Mouse (Mus musculus): ENCODE measurements around the gene Ppil4. TPM values are rescaled to one million over a fixed set of nuclear protein-coding genes. Genes with fewer than 3 reads are reported as not detected.
A peak's percentile ranks its signal among the peaks of the same experiment; 100 is the strongest.
"Not testable (repeated sequence)": the region's sequence is repeated elsewhere in the genome, so short reads cannot be mapped to it uniquely, and the experiment has no call there.

Ppil4 gene
- 10 to 100 TPM; 31.7 to 32.3 TPM for total RNA-seq (2021)
- long read RNA-seq, experiment 1, transcript Ppil4-201 (13 exons, 3,471 nt), result major isoform, 67 of 86 reads
- long read RNA-seq, experiment 1, partial matches to known transcripts, result 1 of 86 reads
- long read RNA-seq, experiment 1, other reads (novel, unspliced or antisense), result 18 of 86 reads
- long read RNA-seq, experiment 2, transcript Ppil4-201 (13 exons, 3,471 nt), result major isoform, 50 of 60 reads
- long read RNA-seq, experiment 2, partial matches to known transcripts, result 1 of 60 reads
- long read RNA-seq, experiment 2, other reads (novel, unspliced or antisense), result 9 of 60 reads

DNA sequence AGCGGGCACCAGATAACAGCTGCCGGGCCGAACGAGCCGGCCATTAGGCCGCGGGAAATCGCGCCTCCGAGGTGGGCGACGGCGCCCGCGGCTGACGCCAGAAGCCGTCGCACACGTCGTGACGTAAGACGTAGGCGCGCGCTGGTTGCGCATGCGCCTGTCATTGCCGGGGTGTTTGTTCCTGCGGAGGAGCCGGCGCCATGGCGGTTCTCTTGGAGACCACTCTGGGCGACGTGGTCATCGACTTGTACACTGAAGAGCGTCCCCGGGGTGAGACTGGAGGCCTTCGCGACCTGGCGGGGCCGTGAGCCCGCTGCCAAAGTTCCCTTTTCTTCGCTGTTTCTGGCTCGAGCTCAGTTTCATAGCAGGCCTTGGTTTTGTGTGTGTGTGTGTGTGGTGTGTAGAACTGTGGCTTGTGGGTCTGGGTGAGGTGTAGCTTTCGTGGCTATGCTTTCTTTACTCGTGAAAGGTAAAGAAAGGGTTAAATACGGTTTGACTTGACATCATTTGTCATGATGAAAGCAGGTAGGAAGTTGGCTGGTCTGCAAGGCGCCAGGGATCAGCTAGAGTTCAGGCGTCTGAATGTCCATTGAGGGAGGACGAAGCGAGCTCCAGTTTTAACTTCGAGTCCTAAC, at the start of gene Ppil4, which contains the start of gene Ginm1:
Ppil4 (plus strand) TSS at position 141 of the 635 bp plus-strand sequence.
Ginm1 (minus strand) TSS at position 74 of the 635 bp plus-strand sequence.
- peak; percentile 88 to 94 for DNase-seq (ENCODE audit: low spot score in 2 of 2)

- DNase-seq (ENCODE audit: low spot score in 2 of 2), result not testable (repeated sequence)
Observed at GRCm38 (mm10) chr10:7745528-7745927, 47.2 kb upstream of the Ppil4 start.

DNA sequence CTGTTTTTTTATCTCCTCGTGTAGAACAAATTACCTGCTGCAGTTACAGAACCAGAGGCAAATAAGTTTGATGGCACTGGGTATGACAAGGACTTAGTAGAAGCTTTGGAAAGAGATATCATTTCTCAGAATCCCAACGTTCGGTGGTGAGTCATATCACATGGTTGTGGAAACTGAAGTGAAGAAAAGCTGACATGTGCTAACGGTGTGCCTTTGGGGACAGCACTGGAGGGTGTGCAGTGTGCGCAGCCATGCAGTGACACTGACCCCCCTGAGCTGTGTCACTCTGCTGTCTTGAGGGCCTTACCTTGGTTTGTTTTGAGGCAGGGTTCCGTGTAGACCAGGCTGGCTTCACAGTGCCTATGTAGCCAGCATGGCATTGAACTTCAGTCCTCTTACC, 43.9 kb upstream of the Ppil4 start:
- no peak for DNase-seq (ENCODE audit: low spot score in 2 of 2)

GRCm38 (mm10) chr10:7757544-7757943, 35.1 kb upstream of the Ppil4 start:
- DNase-seq (ENCODE audit: low spot score in 2 of 2), result no peak

DNA sequence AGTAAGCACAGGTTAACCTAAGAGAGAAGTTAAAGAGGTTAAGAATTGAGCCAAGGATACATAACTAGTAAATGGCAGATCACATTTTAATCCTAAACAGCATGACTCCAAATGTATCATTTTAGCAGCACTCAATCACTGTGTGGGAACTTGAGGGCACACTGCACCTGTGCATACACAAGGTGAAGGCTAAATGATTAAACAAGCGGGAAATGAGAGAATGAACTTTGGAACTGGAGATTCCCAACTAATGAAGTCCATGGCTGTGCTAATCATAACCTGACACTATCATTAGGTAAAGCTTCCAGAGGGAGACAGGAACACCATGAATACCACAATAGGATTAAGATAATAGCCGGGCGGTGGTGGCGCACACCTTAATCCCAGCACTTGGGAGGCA, 20.3 kb upstream of the Ppil4 start:
- DNase-seq (ENCODE audit: low spot score in 2 of 2), result no peak

DNA sequence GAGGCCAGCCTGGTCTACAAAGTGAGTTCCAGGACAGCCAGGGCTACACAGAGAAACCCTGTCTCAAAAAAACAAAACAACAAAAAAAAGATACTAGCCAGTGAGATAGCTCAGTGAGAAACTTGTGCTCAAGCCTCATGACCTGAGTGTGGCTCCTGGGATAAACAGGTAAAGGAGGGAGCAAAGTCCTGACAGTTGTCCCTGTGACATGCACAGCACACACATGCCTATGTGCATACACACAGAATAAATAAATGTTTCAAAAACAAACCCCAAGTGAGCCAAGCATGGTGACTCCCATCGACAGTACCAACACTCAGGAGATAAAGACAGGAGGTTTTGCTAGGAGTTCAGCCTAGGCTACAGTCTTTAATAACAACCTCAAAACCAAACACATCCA, 19.9 kb upstream of the Ppil4 start:
- no peak for DNase-seq (ENCODE audit: low spot score in 2 of 2)

GRCm38 (mm10) chr10:7775421-7775820, 17.3 kb upstream of the Ppil4 start:
- DNase-seq (ENCODE audit: low spot score in 2 of 2), result no peak

DNA sequence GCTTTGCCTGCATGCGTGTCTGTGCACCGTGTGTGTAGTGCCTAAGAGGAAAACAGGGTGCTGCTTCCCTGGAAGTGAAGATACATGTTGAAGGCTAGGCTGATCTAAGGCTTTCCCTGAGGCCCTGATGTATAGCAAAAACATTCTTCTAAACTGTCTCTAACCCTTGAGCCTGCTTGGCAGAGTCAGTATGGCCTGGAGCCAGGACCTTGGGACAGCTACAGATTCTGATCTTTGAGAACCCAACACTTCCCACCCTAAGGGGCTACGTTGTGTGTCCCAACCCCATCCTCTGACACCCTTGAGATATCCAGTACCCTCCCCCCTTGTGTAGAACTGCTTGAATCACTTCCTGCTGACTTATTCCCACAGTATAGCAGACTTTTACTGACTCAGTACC, 14.3 kb upstream of the Ppil4 start:
- no peak for DNase-seq (ENCODE audit: low spot score in 2 of 2)

DNA sequence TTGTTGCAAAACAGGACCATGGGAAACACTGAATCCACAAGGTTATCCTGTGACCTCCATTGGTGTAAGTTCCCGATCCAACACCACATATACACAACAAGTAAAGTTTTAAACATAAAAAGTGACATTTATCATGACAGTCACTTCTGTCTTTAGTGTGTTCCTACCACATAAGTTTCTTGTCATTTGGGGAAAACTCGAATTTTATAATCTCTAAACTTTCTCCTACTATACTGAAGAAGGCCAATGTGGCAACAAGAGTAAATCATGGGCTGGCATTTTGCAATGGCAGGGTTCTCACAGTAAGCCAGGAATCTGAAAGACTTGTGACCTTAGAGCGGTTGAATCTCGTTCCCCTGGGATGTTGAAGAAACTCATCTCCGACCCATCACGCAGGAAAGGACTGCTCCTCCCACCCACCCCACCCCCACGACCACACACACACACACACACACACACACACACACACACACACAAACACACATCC, 12.9 kb upstream of the Ppil4 start:
- no peak for DNase-seq (ENCODE audit: low spot score in 2 of 2)

DNA sequence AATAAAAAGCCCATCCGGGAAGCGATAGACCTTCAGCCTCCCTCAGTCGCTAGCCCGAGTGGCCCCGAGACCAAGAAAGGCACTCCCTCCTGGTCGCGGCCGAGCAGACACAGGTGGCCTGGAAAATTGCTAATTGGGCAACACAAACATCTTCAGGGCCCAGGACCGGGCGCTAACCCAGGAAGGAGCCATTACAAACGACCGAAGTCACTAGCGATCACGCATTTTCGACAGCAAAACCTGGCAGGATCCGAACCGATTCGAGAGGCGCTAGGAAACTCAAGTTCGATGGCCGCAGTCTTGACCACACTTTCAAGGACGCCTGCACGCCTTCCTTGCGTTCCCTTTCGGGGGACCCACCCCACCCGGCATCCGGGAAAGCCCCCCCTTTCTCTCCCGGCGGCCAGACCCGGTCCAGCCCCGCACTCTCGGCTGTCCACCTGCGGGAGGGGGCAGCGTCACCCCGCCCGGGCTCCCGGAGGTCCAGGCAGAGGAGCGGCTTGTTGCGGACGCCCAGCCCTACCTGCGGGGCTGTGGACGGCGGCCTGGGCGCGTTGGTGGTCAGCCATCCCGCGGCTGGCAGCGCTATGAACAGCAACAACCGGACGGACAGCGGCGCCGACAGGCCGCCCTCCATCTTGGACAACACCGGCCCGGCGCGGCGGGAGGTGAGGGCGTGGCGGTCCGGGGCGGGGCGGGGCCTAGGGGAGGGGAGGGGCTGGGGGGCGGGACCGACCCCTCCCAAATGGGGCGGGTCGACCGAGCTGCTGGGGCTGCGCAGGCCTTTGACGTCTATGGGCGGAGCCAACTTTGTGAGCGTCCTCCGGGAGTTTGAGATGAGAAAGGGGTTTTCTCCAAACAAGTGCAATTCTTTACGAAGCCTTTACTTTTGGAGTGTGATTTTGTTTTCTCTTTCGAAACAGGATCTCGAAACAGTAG, 12.2 kb upstream of the Ppil4 start:
- peak; percentile 79 to 86 for DNase-seq (ENCODE audit: low spot score in 2 of 2)

DNA sequence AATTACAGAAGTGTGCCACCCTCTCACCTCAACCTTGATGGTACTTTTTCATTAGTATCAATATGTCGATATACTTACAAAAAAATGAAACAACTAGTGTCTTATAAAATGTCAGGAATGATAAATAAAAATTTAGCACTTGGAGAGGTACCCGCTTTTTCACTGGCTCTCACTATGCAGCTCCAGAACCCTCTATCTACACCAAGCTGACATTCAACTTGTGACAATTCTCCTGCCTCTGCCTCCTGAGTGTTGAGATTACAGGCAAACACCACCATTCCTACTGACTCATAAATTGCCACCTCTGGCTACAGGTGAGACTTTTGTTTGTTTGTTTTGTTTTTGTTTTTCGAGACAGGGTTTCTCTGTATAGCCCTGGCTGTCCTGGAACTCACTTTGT, 11.5 kb upstream of the Ppil4 start:
- DNase-seq (ENCODE audit: low spot score in 2 of 2), result no peak

DNA sequence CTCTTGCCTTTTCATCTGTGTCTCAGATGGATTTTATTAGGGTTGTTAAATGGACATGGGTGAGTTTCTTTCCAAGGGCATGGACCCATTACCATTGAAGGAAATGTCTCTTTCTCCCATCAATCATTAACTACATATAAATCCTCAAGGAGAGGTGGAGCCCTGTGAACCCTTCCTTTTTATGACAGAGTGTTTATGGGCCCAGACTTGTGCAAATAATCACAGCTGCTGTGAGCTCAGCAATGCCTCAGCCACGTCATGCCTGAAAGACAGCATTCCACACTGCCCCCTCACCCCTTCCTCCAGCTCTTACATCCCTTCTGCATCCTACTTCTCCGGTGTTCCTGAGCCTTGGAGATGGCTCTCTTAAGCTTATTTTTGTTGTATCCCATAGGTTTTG, 5.4 kb upstream of the Ppil4 start:
- no peak for DNase-seq (ENCODE audit: low spot score in 2 of 2)

- DNase-seq (ENCODE audit: low spot score in 2 of 2), result no peak
Observed at GRCm38 (mm10) chr10:7792254-7792750, 389 bp upstream of the Ppil4 start.

DNA sequence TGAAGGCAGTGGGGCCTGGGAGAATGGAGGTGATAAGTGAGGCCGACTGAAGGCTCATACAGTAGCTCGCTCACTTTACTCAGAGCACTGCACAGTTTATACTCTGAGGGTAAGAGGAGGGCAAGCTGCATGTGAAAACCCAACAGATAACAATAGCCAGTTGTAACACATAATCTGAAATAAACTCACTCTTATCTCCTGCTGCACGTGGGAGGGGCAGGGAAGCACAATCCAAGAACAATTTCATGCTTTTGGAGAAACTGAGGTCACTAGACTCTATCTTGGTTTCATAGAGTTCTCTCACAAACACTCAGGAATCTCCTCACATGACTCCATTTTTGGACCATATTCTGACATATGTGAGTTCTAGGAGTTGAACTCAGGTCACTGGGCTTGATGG, 8.6 kb downstream of the Ppil4 start:
- no peak for DNase-seq (ENCODE audit: low spot score in 2 of 2)

GRCm38 (mm10) chr10:7802519-7803140, 9.9 kb downstream of the Ppil4 start:
- DNase-seq (ENCODE audit: low spot score in 2 of 2), result no peak

GRCm38 (mm10) chr10:7809937-7810336, 17.2 kb downstream of the Ppil4 start:
- peak; percentile 32 to 51 for DNase-seq (ENCODE audit: low spot score in 2 of 2)

DNA sequence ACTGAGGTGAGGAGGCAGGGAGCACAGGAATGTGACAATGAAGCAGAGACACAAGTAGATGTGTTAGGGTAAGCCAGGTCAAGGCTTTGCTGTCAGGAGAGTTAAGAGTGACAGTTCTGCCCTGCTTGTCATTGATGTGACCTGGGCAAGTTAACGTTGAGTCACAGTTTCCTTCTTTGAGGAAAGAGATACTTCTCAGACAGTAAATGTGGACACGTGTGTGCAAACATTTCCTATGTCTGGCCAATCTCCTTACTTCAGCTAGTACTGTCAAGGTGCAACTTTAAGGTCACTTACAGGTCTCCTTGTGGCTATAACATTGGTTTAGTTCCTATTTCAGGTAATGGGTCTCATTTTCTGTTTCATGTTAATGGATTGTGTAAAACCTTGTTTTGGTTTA, 23.8 kb downstream of the Ppil4 start:
- no peak for DNase-seq (ENCODE audit: low spot score in 2 of 2)

DNA sequence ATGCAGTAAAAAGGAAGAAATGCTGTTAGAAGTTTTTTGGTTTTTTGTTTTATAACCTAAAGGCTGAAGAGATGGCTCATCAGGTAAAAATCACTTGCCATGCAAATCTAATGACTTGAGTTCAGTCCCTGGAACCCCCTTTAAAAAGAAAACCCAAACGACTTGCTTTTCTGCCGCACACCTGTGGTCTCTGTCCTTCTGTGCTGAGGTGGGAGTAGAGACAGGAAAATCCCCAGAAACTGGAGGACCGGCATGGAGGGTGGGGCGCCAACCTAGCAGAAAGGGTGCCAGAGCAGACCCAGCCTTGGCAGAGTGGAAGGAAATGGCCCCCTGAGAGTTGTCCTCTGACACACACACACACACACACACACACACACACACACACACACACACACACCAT, 26.0 kb downstream of the Ppil4 start:
- DNase-seq (ENCODE audit: low spot score in 2 of 2), result no peak

- no peak for DNase-seq (ENCODE audit: low spot score in 2 of 2)
Observed at GRCm38 (mm10) chr10:7819156-7819555, 26.5 kb downstream of the Ppil4 start.

- DNase-seq (ENCODE audit: low spot score in 2 of 2), result no peak
Observed at GRCm38 (mm10) chr10:7819603-7820002, 26.9 kb downstream of the Ppil4 start.

- no peak for DNase-seq (ENCODE audit: low spot score in 2 of 2)
Observed at GRCm38 (mm10) chr10:7820171-7820570, 27.5 kb downstream of the Ppil4 start.

Data from left cerebral cortex, adult 18-20 months (tissue).